Mouse (Mus musculus) mesoderm, embryonic 11.5 days (tissue): ENCODE measurements around the gene Rgs8.

ENCODE experiments used
- DNase-seq: peaks from one replicate; pipeline ENCODE4 v3.0.0-alpha.2; 2012; ENCODE audit warnings: low read depth, low spot score

The Rgs8 gene

GRCm38 (mm10) chr1:153673900-153674299, 21.1 kb downstream of the Rgs8 start:
- no peak for DNase-seq

- no peak for DNase-seq
Measured at GRCm38 (mm10) chr1:153675591-153675990, 22.8 kb downstream of the Rgs8 start.

- DNase-seq: no peak
Measured at GRCm38 (mm10) chr1:153677635-153678034, 24.8 kb downstream of the Rgs8 start.

- DNase-seq: no peak
Measured at GRCm38 (mm10) chr1:153679147-153679546, 26.3 kb downstream of the Rgs8 start.

- DNase-seq: no peak
Measured at GRCm38 (mm10) chr1:153679653-153680052, 26.8 kb downstream of the Rgs8 start.

- no peak for DNase-seq
Measured at GRCm38 (mm10) chr1:153680363-153680762, 27.5 kb downstream of the Rgs8 start.

- DNase-seq: no peak
Measured at GRCm38 (mm10) chr1:153681036-153681435, 28.2 kb downstream of the Rgs8 start.

GRCm38 (mm10) chr1:153683190-153683589, 30.4 kb downstream of the Rgs8 start:
- no peak for DNase-seq

GRCm38 (mm10) chr1:153685630-153686029, 32.8 kb downstream of the Rgs8 start:
- DNase-seq: no peak

GRCm38 (mm10) chr1:153692526-153692925, 39.7 kb downstream of the Rgs8 start:
- DNase-seq: no peak

- DNase-seq: no peak
Measured at GRCm38 (mm10) chr1:153694372-153695120, 41.7 kb downstream of the Rgs8 start.

GRCm38 (mm10) chr1:153695398-153695797, 42.6 kb downstream of the Rgs8 start:
- no peak for DNase-seq

GRCm38 (mm10) chr1:153696093-153696492, 43.3 kb downstream of the Rgs8 start:
- DNase-seq: no peak

GRCm38 (mm10) chr1:153696541-153696940, 43.7 kb downstream of the Rgs8 start:
- no peak for DNase-seq

- DNase-seq: no peak
Measured at GRCm38 (mm10) chr1:153697581-153698251, 44.9 kb downstream of the Rgs8 start.

GRCm38 (mm10) chr1:153698311-153699084, 45.7 kb downstream of the Rgs8 start:
- DNase-seq: no peak

GRCm38 (mm10) chr1:153700448-153701063, 47.7 kb downstream of the Rgs8 start:
- DNase-seq: no peak

GRCm38 (mm10) chr1:153701461-153701860, 48.6 kb downstream of the Rgs8 start:
- DNase-seq: no peak

GRCm38 (mm10) chr1:153702166-153702852, 49.5 kb downstream of the Rgs8 start:
- no peak for DNase-seq

- DNase-seq: no peak
Measured at GRCm38 (mm10) chr1:153702853-153703410, 50.1 kb downstream of the Rgs8 start.

GRCm38 (mm10) chr1:153703445-153703991, 50.7 kb downstream of the Rgs8 start:
- DNase-seq: no peak
